Mouse (Mus musculus): ENCODE data around the gene Mib2. TPM values are rescaled to one million over a fixed set of nuclear protein-coding genes. Genes with fewer than 3 reads are reported as not detected.

The Mib2 gene
- polyA plus RNA-seq (2012; rRNA removed): 122 and 127 TPM in 2 replicates

GRCm38 (mm10) chr4:155668689-155669597 lies at the start of gene Mib2:
TSS of gene Mib2 (minus strand) at chr4:155669198.

GRCm38 (mm10) chr4:155704721-155705591 lies 36.0 kb upstream of the Mib2 start, which contains the start of gene Ssu72:
TSS of gene Ssu72 (plus strand) at chr4:155704800.

GRCm38 (mm10) chr4:155694111-155694481 lies 25.1 kb upstream of the Mib2 start, which contains the start of gene Fndc10:
TSS of gene Fndc10 (plus strand) at chr4:155694342.

GRCm38 (mm10) chr4:155653086-155653450 lies 15.9 kb downstream of the Mib2 start, which contains the start of gene Mmp23:
TSS of gene Mmp23 (minus strand) at chr4:155653384.

GRCm38 (mm10) chr4:155645308-155645707 lies 23.7 kb downstream of the Mib2 start, which contains the start of gene Gm10563:
TSS of gene Gm10563 (minus strand) at chr4:155645408.

GRCm38 (mm10) chr4:155624338-155625291 lies 44.4 kb downstream of the Mib2 start, which contains the start of gene Cdk11b:
TSS of gene Cdk11b (plus strand) at chr4:155624854.

Other genes with a start within 250 kb of the Mib2 start
- gene Tmem52, start 200.1 kb downstream of the Mib2 start, polyA plus RNA-seq (2012; rRNA removed): 0.22 and 0.84 TPM in 2 replicates
- gene Gnb1, start 177.8 kb downstream of the Mib2 start, polyA plus RNA-seq (2012; rRNA removed): 962 and 1,024 TPM in 2 replicates
- gene Nadk, start 106.8 kb downstream of the Mib2 start, polyA plus RNA-seq (2012; rRNA removed): 89.3 and 90.4 TPM in 2 replicates
- gene Slc35e2, start 67.8 kb downstream of the Mib2 start, polyA plus RNA-seq (2012; rRNA removed): 14.9 and 15.4 TPM in 2 replicates
- 41.9 and 42.1 TPM in 2 replicates for gene Cdk11b, start 44.3 kb downstream of the Mib2 start, polyA plus RNA-seq (2012; rRNA removed)
- not detected in 2 replicates for gene Gm10563, start 23.8 kb downstream of the Mib2 start, polyA plus RNA-seq (2012; rRNA removed)
- gene Mmp23, start 15.8 kb downstream of the Mib2 start, polyA plus RNA-seq (2012; rRNA removed): 8.0 and 10.5 TPM in 2 replicates
- 28.7 and 30.8 TPM in 2 replicates for gene Fndc10, start 25.1 kb upstream of the Mib2 start, polyA plus RNA-seq (2012; rRNA removed)
- gene Ssu72, start 35.6 kb upstream of the Mib2 start, polyA plus RNA-seq (2012; rRNA removed): 121 and 133 TPM in 2 replicates
- gene Tmem240, start 65.6 kb upstream of the Mib2 start, polyA plus RNA-seq (2012; rRNA removed): 53.0 and 58.0 TPM in 2 replicates
- gene Atad3a, start 91.9 kb upstream of the Mib2 start, polyA plus RNA-seq (2012; rRNA removed): 107 and 111 TPM in 2 replicates
- 28.3 and 29.3 TPM in 2 replicates for gene Vwa1, start 105.5 kb upstream of the Mib2 start, polyA plus RNA-seq (2012; rRNA removed)
- 1.6 and 1.7 TPM in 2 replicates for gene Tmem88b, start 116.7 kb upstream of the Mib2 start, polyA plus RNA-seq (2012; rRNA removed)
- gene Ankrd65, start 121.2 kb upstream of the Mib2 start, polyA plus RNA-seq (2012; rRNA removed): not detected in 2 replicates
- 131 and 143 TPM in 2 replicates for gene Mrpl20, start 133.7 kb upstream of the Mib2 start, polyA plus RNA-seq (2012; rRNA removed)
- 187 and 201 TPM in 2 replicates for gene Ccnl2, start 143.3 kb upstream of the Mib2 start, polyA plus RNA-seq (2012; rRNA removed)
- 96.7 and 108 TPM in 2 replicates for gene Aurkaip1, start 162.1 kb upstream of the Mib2 start, polyA plus RNA-seq (2012; rRNA removed)
- gene Mxra8, start 170.5 kb upstream of the Mib2 start, polyA plus RNA-seq (2012; rRNA removed): 30.7 and 42.0 TPM in 2 replicates
- 159 and 160 TPM in 2 replicates for gene Dvl1, start 178.2 kb upstream of the Mib2 start, polyA plus RNA-seq (2012; rRNA removed)
- gene Tas1r3, start 194.2 kb upstream of the Mib2 start, polyA plus RNA-seq (2012; rRNA removed): 0.44 and 0.55 TPM in 2 replicates
- 21.7 and 24.1 TPM in 2 replicates for gene Cptp, start 200.2 kb upstream of the Mib2 start, polyA plus RNA-seq (2012; rRNA removed)
- 67.9 and 73.7 TPM in 2 replicates for gene Ints11, start 200.3 kb upstream of the Mib2 start, polyA plus RNA-seq (2012; rRNA removed)
- 92.1 and 92.2 TPM in 2 replicates for gene Pusl1, start 222.6 kb upstream of the Mib2 start, polyA plus RNA-seq (2012; rRNA removed)
- 112 and 119 TPM in 2 replicates for gene Acap3, start 222.6 kb upstream of the Mib2 start, polyA plus RNA-seq (2012; rRNA removed)